Mouse (Mus musculus) small intestine, adult 2 months (tissue): ENCODE data around the gene Gif. TPM values are rescaled to one million over a fixed set of nuclear protein-coding genes. Genes with fewer than 3 reads are reported as not detected.

Source experiments
- H3K27ac ChIP-seq: fragments of 200-500 bp; 2 replicates; pipeline ENCODE4 v1.5.1; 2012; ENCODE audit warnings: low read depth, low read length, control low read depth, inconsistent platforms; ENCODE audit not compliant: insufficient read depth
- H3K27me3 ChIP-seq: fragments of 200-500 bp; 2 replicates; pipeline ENCODE4 v1.6.1; 2012; ENCODE audit warnings: mild to moderate bottlenecking, moderate library complexity, low read length, inconsistent platforms; ENCODE audit not compliant: control insufficient read depth, insufficient read depth
- H3K36me3 ChIP-seq: fragments of 200-500 bp; 2 replicates; pipeline ENCODE4 v1.6.1; 2012; ENCODE audit warnings: mild to moderate bottlenecking, low read length, control low read depth, inconsistent platforms; ENCODE audit not compliant: control insufficient read depth, insufficient read depth
- H3K4me1 ChIP-seq: fragments of 200-500 bp; 2 replicates; pipeline ENCODE4 v1.6.1; 2012; ENCODE audit warnings: low read length, inconsistent platforms, mixed read lengths; ENCODE audit not compliant: control insufficient read depth, insufficient read depth, insufficient read length
- H3K4me3 ChIP-seq: fragments of 200-500 bp; 2 replicates; pipeline ENCODE4 v1.5.1; 2012; ENCODE audit warnings: low read depth, mild to moderate bottlenecking, control low read depth, inconsistent platforms, low read length, moderate library complexity
- CTCF ChIP-seq: fragments of 200-500 bp; IDR thresholded peaks from 2 replicates; pipeline ENCODE4 v1.5.1; 2012; ENCODE audit warnings: low read depth, mild to moderate bottlenecking, control low read depth, inconsistent platforms, low read length, moderate library complexity, mixed read lengths; ENCODE audit not compliant: insufficient replicate concordance, insufficient read length; ENCODE audit errors: extremely low read depth
- POLR2A ChIP-seq: fragments of 200-500 bp; IDR thresholded peaks from 2 replicates; pipeline ENCODE4 v1.6.1; 2012; ENCODE audit warnings: low read depth, mild to moderate bottlenecking, control low read depth, inconsistent platforms, low read length, moderate library complexity
- WGBS: fragments of 180-500 bp; shearing (Covaris S2); methylation state at CpG from one replicate; pipeline ENCODE4 v1.1.7; 2018; 5-methylcytosine and 5-hydroxymethylcytosine counted together
- polyA plus RNA-seq: library from polyadenylated mRNA; depleted of rRNA; stranded (reverse); fragments of >200 nt; gene quantifications from 2 replicates; pipeline ENCODE4 v1.2.3, GENCODE M21; 2012; rRNA removed

Gene Gif
- 0.09 and 8.4 TPM in 2 replicates for polyA plus RNA-seq

DNA sequence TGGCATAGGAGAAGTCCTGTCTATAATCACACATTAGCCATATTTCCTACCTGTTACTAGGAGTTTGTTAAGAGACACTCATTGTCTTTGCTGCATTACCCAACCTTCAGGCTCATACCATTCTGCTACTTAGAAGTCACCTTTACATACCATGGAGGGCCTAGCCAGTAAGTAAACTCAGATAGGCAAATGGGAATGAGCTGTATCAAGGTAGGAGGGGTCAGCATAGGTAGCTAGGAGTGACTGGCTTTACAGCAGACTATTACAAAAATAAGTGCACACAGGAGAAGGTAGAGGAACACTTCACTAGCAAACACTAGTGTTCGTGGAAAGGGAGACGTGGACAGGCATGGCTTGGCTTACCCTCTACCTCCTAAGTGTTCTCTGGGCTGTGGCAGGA, at the start of gene Gif:
Gene Gif, plus strand, starts transcription at position 257 of the 400 bp plus-strand sequence.
- Histone ChIP-seq H3K36me3 (no peaks in the 10 kb centered on the region), H3K27ac (no peak within 1 kb of the TSS), H3K4me1 (no peaks in the 10 kb centered on the region), H3K27me3 (no peaks in the 10 kb centered on the region), H3K4me3 (no peak within 1 kb of the TSS)
- WGBS = 82% methylated on average over 2 of the region's 2 CpGs
- TF ChIP-seq CTCF (no peak), POLR2A (no peak)

DNA sequence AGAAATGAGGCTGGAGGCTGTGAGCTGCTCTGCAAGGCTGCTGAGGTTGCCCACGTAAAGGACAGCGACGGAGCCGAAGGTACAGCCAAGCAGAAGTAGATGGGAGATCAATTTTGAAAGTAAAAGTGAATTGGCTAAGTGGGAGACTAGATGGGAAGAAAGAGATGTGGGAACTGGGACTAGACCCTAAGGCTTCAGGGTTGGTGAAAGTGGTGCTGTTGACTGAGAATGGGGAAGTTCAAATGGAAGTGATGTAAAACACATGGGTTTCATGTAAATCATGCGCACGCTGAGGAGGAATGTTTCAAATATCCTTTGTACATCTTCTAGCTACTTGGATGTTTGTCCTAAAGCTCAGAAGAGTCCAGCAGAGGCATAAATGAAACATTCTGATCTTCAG, 49.0 kb upstream of the Gif start:
- Histone ChIP-seq H3K27ac (no peak overlapping the region), H3K4me1 (no peaks in the 10 kb centered on the region), H3K36me3 (no peaks in the 10 kb centered on the region), H3K27me3 (no peaks in the 10 kb centered on the region), H3K4me3 (no peak overlapping the region)
- TF ChIP-seq CTCF (no peak), POLR2A (no peak)
- WGBS = 80% methylated on average over 6 of the region's 6 CpGs

DNA sequence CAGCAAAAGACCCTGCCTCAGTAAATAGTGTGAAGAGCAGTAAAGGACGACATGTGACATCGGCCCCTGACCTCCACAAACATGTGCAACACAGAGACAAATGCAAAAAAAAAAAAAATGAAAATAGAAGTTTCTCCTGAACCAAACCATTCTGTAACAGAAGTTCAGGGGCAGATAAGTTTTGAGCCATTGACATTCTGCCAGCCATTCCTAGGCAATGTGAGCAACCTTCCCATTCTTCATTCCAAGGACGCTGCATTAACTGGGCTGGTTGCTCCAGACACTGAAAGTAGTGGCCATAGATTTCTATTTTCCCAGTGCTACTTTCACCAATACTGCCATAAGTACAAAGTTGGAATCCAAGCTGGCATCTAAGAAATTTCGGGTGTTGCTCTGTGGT, 34.9 kb upstream of the Gif start:
- H3K4me3 ChIP-seq = no peak overlapping the region
- 78% methylated on average over 4 of the region's 4 CpGs for WGBS
- no peak for TF ChIP-seq CTCF
- TF ChIP-seq POLR2A = no peak
- no peaks in the 10 kb centered on the region for H3K4me1 ChIP-seq
- H3K36me3 ChIP-seq = no peaks in the 10 kb centered on the region
- no peak overlapping the region for H3K27ac ChIP-seq
- no peaks in the 10 kb centered on the region for H3K27me3 ChIP-seq

DNA sequence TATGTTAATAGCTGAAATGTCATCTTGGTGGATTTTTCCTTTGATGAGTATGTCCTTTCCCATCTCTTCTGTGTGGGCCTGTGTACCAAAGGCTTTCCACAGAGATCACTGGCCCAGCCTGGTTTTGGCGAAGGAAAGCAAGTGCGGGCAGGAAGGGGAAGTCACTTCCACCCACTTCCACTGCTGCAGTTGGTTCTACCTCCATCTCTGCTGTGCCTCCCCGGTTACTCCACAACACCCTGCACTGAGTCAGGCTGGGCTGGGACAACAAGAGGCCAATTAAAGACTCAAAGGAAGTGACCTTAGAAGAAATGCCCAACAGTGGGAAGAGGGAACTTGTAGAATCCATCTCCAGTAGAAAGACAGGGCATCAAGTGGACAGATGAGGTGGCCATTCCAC, 27.3 kb upstream of the Gif start:
- H3K27ac ChIP-seq = no peak overlapping the region
- no peak overlapping the region for H3K4me3 ChIP-seq
- no peaks in the 10 kb centered on the region for H3K27me3 ChIP-seq
- TF ChIP-seq POLR2A (no peak), CTCF (no peak)
- H3K4me1 ChIP-seq = no peaks in the 10 kb centered on the region
- 76% methylated on average over 3 of the region's 3 CpGs for WGBS
- H3K36me3 ChIP-seq = no peaks in the 10 kb centered on the region

DNA sequence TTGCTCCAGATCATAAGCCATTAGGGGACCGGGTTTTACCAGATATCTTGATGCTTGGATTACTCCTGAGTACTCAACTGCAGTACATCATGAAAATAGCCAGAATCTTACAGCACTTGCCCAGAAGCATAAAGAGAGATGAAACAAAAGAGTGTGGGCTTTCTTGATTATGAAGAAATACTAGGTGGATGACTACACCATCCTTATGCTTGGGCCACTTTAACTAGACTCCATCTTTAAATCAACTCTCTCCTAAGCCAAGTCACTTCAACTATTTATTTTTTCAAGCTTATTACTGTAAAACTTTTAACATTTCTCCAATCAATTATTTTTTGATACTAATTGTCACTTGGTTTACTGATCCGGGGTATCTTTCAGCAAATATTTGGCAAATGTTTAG, 23.5 kb upstream of the Gif start:
- Histone ChIP-seq H3K27me3 (no peaks in the 10 kb centered on the region), H3K27ac (no peak overlapping the region), H3K36me3 (no peaks in the 10 kb centered on the region), H3K4me1 (no peaks in the 10 kb centered on the region), H3K4me3 (no peak overlapping the region)
- no peak for TF ChIP-seq CTCF
- TF ChIP-seq POLR2A = no peak
- WGBS = 37% methylated on average over 2 of the region's 2 CpGs

DNA sequence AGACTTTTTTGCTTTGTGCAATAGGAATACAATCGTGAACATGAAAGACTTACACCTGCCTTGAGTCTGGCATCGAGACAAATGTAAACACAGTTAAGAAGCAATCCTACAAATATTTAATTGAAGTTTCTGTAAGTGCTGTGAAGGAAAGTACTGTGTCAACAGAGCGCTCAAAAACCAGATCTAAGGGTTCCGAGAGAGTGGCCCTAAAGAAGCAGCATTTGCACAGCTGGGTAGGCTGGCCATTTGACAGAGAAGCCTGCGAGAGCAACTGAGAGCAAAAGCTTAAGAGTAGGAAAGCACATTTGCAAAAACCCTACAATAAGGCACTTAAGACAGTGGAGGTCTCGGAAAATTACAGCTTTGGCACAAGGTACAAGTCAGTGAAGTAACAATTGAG, 23.1 kb upstream of the Gif start:
- Histone ChIP-seq H3K4me1 (no peaks in the 10 kb centered on the region), H3K4me3 (no peak overlapping the region), H3K27me3 (no peaks in the 10 kb centered on the region), H3K27ac (no peak overlapping the region), H3K36me3 (no peaks in the 10 kb centered on the region)
- WGBS = 21% methylated on average over 6 of the region's 6 CpGs
- TF ChIP-seq CTCF = no peak

DNA sequence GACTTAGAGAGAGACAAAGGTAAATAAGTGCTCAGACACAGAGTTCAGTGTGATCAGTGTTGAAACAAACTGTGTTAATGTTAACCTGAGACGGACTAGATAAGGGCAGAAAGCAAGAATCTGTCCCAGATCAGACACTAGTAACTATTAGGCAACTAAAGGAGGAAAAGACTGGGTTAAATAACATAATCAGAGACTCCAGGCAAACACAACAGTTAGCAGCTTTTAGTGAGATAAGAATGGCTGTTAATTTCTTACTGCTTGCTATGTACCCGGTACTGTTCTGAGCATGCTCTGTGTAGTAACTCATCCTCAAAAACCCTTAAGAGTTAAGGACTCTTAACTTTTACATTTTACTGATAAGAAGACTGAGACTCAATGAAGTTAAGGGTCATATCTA, 21.4 kb upstream of the Gif start:
- H3K36me3 ChIP-seq = no peaks in the 10 kb centered on the region
- H3K4me1 ChIP-seq = no peaks in the 10 kb centered on the region
- no peaks in the 10 kb centered on the region for H3K27me3 ChIP-seq
- TF ChIP-seq CTCF = no peak
- TF ChIP-seq POLR2A = no peak
- H3K4me3 ChIP-seq = no peak overlapping the region
- no peak overlapping the region for H3K27ac ChIP-seq
- 41% methylated on average over 2 of the region's 2 CpGs for WGBS

DNA sequence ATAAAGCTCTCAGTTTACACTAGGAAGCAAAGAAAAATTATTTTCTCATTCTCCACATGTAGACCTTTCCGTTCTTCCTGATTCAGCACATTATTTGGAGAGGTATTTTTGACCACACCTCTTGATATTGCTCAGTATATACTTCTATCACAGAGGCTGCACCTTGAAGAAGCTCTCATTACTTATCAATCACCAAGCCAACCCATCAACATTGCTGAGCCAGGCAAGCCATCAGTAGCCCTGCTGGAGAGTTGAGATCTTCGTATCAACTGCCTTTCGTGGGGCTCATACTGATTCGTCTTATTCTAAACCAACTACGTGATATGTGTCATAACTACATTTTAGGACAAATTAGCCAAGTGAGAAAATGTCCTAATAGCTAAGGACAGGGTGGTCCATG, 20.1 kb upstream of the Gif start:
- Histone ChIP-seq H3K36me3 (no peaks in the 10 kb centered on the region), H3K27ac (no peak overlapping the region), H3K27me3 (no peaks in the 10 kb centered on the region), H3K4me3 (no peak overlapping the region), H3K4me1 (no peaks in the 10 kb centered on the region)
- 91% methylated on average over 5 of the region's 5 CpGs for WGBS
- TF ChIP-seq POLR2A = no peak
- TF ChIP-seq CTCF = no peak
